Mouse (Mus musculus): ENCODE measurements around the gene Tti1.

DNA sequence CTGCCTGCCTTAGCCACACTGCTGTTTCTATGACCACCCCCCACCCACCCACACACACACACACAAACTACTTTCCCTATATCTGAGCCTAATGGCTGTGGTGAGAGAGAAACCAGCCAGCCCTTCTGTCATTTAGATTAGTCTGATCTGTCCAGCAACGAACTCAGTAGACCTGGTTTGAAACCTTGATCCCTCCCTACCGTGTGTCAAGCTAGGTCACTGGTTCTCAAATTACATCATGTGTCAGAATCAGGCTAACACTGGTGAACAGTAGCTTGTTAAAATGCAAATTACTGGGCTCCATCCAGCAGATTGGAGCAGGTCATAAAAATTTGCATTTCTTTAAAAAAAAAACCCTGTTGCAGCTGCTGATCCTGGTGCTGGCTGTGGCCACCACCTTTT, 70.5 kb downstream of the Tti1 start:
- no peak for TF ChIP-seq GATA1 (IDR thresholded peaks at IDR 0.05; ENCODE audit: borderline replicate concordance, low read length)
- TF ChIP-seq FLI1 (IDR thresholded peaks at IDR 0.05; ENCODE audit: low read length) = no peak
